Mouse (Mus musculus) neural tube, embryonic 15.5 days (tissue): ENCODE data around the gene Irak4. TPM values are rescaled to one million over a fixed set of nuclear protein-coding genes. Genes with fewer than 3 reads are reported as not detected.

ENCODE experiments used
- ATAC-seq: fragments of 200-750 bp; cut with Nextera tagmentation; 2 replicates; pipeline ENCODE4 v1.8.0; 2017; ENCODE audit warnings: mild to moderate bottlenecking, moderate TSS enrichment, moderate library complexity; ENCODE audit not compliant: low FRiP score
- H3K27ac ChIP-seq: fragments of 300-500 bp; sonication (generic); replicated peaks from 2 replicates; pipeline ENCODE4 v1.5.1; 2015; ENCODE audit warnings: mild to moderate bottlenecking, inconsistent platforms
- H3K27me3 ChIP-seq: fragments of 300-500 bp; sonication (generic); replicated peaks from 2 replicates; pipeline ENCODE4 v1.6.1; 2015; ENCODE audit warnings: inconsistent platforms
- H3K36me3 ChIP-seq: fragments of 300-500 bp; sonication (generic); 2 replicates; pipeline ENCODE4 v1.6.1; 2015; ENCODE audit warnings: inconsistent platforms
- H3K4me1 ChIP-seq: fragments of 300-500 bp; sonication (generic); 2 replicates; pipeline ENCODE4 v1.6.1; 2015; ENCODE audit warnings: inconsistent platforms
- H3K4me2 ChIP-seq: fragments of 300-500 bp; sonication (generic); 2 replicates; pipeline ENCODE4 v1.6.1; 2015; ENCODE audit warnings: inconsistent platforms, mild to moderate bottlenecking, moderate library complexity
- H3K4me3 ChIP-seq: fragments of 300-500 bp; sonication (generic); replicated peaks from 2 replicates; pipeline ENCODE4 v1.5.1; 2015; ENCODE audit warnings: mild to moderate bottlenecking, inconsistent platforms
- H3K9ac ChIP-seq: fragments of 300-500 bp; sonication (generic); replicated peaks from 2 replicates; pipeline ENCODE4 v1.6.1; 2015; ENCODE audit warnings: mild to moderate bottlenecking, inconsistent platforms
- H3K9me3 ChIP-seq: fragments of 300-500 bp; sonication (generic); replicated peaks from 2 replicates; pipeline ENCODE4 v1.6.1; 2016; ENCODE audit warnings: inconsistent platforms
- WGBS: fragments of 180-500 bp; shearing (Covaris S2); methylation state at CpG from one replicate; pipeline ENCODE4 v1.1.7; 2015; ENCODE audit warnings: mixed read lengths; 5-methylcytosine and 5-hydroxymethylcytosine counted together
- polyA plus RNA-seq: library from polyadenylated mRNA; unstranded; fragments of >200 nt; fragmentation: Nextera tagmentation; extraction: Ambion mirVana; gene quantifications from 2 replicates; pipeline ENCODE4 v1.2.1, GENCODE M21; 2015

Gene Irak4
- 2.0 and 3.5 TPM in 2 replicates for polyA plus RNA-seq

DNA sequence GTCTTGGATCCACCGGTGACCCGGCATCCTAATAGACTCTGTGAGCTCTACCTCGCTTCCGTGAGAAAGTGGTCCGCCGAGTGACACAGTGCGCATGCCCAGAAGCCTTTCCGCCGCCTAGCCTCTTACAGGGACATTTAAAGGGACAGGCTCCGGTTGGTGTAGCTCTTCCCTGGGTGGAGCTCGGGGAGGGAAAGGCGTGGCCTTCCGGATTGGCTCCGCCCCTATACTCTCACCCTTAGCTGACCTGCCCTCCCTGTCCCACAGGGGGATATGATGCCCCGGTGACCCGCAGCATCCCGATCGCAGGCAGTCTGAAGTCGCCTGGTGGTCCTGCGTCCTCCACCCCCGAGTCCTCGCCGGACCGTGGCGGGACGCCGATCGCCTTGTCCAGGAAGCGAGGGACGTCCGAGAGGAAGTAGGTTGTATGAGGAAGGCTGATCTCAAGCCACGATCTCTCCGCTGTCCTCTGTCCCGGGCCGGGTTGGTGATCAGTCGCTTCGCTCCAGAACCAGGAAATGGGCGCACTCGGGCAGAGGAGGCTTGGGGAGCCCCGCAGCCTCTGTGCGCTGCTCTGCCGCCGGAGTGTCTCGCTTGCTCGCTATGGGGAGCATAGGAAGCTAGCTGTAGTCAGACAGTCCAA is at the start of gene Irak4, which contains the start of gene Pus7l:
TSS of gene Irak4 (plus strand) at position 235 of the 643 bp plus-strand sequence.
TSS of gene Pus7l (minus strand) at position 139 of the 643 bp plus-strand sequence.
- peak; percentile 98 for ATAC-seq
- Histone ChIP-seq H3K4me1 (peaks cover 12% of the 10 kb centered on the region; the same call in 1 of the 2 replicates), H3K9me3 (no peaks in the 10 kb centered on the region), H3K4me2 (peak within 1 kb of the TSS; percentile 88), H3K4me3 (peak within 1 kb of the TSS; percentile 92), H3K27me3 (no peaks in the 10 kb centered on the region), H3K36me3 (no peaks in the 10 kb centered on the region), H3K9ac (peak within 1 kb of the TSS; percentile 70), H3K27ac (peak within 1 kb of the TSS; percentile 77)
- whole genome bisulfite sequencing, result under 1% methylated on average over 45 of the region's 45 CpGs

DNA sequence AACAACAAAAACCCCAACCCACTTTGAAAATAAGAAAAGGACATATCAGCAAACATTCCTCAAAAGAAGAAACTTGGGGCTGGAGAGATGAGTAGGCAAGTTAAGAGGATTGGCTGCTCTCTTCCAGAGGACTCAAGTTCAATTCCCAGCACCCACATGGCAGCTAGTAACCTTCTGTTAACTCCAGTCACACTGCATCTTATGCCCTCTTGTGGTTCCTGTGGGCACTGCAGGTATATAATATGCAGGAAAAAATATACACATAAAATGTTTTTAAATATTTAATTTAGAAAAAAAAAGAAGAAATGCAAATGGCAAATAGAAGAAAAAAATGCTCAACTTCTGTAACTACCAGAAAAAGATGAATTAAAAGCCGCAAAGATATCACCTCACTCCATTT is 49.0 kb upstream of the Irak4 start:
- H3K27ac ChIP-seq, result no peak overlapping the region
- H3K9ac ChIP-seq, result no peak overlapping the region
- no peak overlapping the region for H3K4me2 ChIP-seq
- H3K9me3 ChIP-seq, result no peaks in the 10 kb centered on the region
- no peaks in the 10 kb centered on the region for H3K27me3 ChIP-seq
- WGBS, result 100% methylated on average over 1 of the region's 1 CpGs
- H3K4me3 ChIP-seq, result no peak overlapping the region
- H3K36me3 ChIP-seq, result no peaks in the 10 kb centered on the region
- H3K4me1 ChIP-seq, result no peaks in the 10 kb centered on the region
- no peak for ATAC-seq

DNA sequence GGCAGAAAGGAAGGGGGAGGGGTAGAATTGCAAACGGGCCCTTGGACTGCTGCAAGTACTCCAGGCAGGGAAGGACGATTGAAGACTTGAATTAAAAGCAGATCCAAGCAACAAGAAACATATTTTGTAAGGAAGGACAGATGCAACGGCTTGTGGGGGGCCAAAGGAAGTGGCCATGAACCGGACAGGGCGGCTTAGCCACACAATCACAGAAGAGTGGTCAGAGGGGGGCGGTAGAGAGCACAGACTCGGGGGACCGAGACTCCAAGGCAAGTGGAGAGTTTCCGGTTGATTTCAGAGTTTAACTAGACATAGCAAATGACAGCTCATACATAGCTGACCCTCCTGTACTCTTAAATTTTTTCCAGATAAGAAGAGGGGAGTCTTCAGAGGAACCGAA is 47.5 kb upstream of the Irak4 start:
- H3K9me3 ChIP-seq, result no peaks in the 10 kb centered on the region
- no peak overlapping the region for H3K9ac ChIP-seq
- no peak for ATAC-seq
- H3K4me1 ChIP-seq, result no peaks in the 10 kb centered on the region
- 78% methylated on average over 10 of the region's 10 CpGs for WGBS
- no peak overlapping the region for H3K27ac ChIP-seq
- no peaks in the 10 kb centered on the region for H3K27me3 ChIP-seq
- no peaks in the 10 kb centered on the region for H3K36me3 ChIP-seq
- H3K4me3 ChIP-seq, result no peak overlapping the region
- H3K4me2 ChIP-seq, result no peak overlapping the region

DNA sequence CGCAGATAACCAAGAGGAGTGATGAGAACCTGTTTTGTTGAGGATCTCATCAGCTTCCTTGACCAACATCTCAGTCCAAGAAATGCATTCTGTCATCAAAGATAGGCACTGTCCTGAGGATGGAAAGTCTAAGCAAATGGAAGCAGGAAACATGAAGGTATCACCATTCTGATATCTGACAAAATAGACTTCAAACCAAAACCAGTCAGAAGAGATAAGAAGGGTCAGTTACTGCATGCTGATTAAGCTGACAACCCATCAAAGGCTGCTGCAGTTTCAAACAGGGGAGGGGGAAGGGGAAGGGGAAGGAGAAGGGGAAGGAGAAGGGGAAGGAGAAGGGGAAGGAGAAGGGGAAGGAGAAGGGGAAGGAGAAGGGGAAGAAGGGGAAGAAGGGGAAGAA is 44.2 kb upstream of the Irak4 start:
- H3K27ac ChIP-seq, result no peak overlapping the region
- no peaks in the 10 kb centered on the region for H3K9me3 ChIP-seq
- no peak overlapping the region for H3K4me2 ChIP-seq
- WGBS, result 92% methylated on average over 1 of the region's 1 CpGs
- no peak overlapping the region for H3K9ac ChIP-seq
- no peaks in the 10 kb centered on the region for H3K4me1 ChIP-seq
- no peak overlapping the region for H3K4me3 ChIP-seq
- no peaks in the 10 kb centered on the region for H3K27me3 ChIP-seq
- ATAC-seq, result no peak
- H3K36me3 ChIP-seq, result no peaks in the 10 kb centered on the region

DNA sequence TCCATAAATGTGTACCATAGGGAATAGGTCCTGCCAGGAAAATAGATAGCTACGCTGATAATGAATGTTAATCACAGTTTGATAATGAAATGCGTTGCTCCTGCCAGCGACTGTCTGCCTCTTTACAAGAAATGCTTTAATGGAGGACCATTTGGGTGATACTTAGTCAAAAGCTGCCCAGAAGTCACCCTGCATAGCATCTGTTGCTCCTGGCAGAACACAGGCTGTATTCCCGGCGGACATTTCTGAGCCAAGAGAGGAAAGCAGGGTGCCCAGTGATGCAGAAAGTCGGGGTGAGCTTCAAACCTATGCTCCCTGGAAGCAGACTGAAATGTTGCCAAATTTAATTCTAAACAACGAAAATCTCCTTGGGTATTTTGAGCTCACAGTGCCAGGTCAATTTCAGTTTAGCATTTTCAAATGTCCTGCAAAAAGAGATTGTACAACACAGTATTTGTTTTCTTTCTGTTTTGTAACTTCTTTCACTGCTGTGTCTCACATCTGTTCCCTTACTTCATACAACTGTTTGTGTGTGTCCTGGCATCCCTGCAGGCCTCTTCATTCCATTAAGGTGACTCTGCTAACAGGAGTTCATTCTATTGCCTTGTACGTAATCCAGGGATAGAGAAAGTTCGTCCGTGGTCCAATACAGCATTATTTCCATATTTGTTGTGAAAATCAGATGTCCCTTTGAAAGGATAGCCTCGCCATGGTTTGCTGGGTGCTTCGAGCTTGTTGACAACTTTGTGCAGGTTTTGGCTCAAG is 39.8 kb upstream of the Irak4 start:
- WGBS, result 55% methylated on average over 12 of the region's 12 CpGs
- Histone ChIP-seq H3K36me3 (no peaks in the 10 kb centered on the region), H3K27ac (no peak overlapping the region), H3K4me3 (no peak overlapping the region), H3K9me3 (no peaks in the 10 kb centered on the region), H3K9ac (no peak overlapping the region), H3K27me3 (no peaks in the 10 kb centered on the region), H3K4me1 (no peaks in the 10 kb centered on the region), H3K4me2 (no peak overlapping the region)
- no peak for ATAC-seq

DNA sequence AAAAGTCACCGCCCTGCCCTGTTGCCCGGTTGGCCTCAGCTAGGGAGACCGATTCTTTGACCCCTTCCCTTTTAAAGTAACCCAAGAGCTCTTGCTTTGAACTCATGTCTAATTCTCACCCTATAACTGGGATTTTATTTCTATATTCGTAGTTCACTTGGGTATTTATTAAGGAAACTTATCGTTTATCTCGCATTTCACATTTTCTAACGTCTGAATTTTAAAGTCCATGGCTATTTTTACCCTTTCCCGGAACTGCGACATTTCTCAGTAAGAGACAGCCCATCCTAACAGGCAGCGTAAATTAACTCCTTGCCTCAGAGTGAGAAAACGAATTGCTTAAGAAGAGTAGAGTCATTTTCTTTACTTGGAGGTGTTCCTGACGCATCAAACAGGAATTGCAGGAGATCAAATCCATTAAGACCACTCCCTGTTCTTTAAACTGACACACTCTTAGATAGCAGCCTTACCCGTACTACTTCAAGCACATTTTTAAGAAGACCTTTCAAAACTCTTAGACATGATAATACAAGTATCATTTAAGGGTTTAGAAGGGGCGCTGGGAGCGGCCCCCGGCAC is 25.4 kb upstream of the Irak4 start:
- ATAC-seq, result no peak
- H3K27me3 ChIP-seq, result no peaks in the 10 kb centered on the region
- H3K9me3 ChIP-seq, result no peaks in the 10 kb centered on the region
- H3K4me1 ChIP-seq, result no peaks in the 10 kb centered on the region
- no peak overlapping the region for H3K4me3 ChIP-seq
- 76% methylated on average over 16 of the region's 16 CpGs for WGBS
- H3K36me3 ChIP-seq, result no peaks in the 10 kb centered on the region
- H3K9ac ChIP-seq, result no peak overlapping the region
- no peak overlapping the region for H3K27ac ChIP-seq
- no peak overlapping the region for H3K4me2 ChIP-seq

DNA sequence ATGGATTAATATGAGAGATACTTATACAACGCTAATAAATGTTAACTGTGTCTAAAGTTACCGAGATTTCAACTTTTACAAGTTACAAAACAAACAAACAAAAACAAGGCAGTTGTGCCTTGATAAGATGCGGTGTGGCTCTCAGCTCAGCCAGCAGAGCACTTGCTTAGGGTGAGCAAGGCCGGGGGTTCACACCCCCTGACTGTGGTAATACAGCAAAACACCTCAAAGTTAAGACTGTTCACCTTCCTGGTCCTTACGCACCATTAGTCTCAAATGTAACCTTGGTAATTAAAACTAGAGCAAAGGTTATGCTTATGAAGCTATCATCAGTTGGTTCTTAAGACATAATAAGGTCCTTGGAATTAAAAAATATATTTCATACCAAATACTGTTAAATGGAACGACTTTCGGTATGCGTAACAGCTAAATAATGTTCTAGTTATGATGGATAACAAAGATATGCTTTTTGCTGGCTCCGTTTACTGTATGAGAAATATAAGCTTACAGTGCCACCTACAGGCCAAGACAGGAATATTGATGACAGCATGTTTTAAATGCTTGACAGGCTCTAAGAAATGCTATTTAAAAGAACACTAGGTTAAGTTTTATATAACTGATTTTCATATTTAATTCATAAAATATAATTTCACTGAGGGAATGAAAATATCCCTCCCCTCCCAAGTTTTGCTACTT is 23.1 kb upstream of the Irak4 start:
- H3K4me1 ChIP-seq, result no peaks in the 10 kb centered on the region
- no peak overlapping the region for H3K27ac ChIP-seq
- H3K27me3 ChIP-seq, result no peaks in the 10 kb centered on the region
- H3K9me3 ChIP-seq, result no peaks in the 10 kb centered on the region
- ATAC-seq, result no peak
- H3K4me3 ChIP-seq, result no peak overlapping the region
- H3K4me2 ChIP-seq, result no peak overlapping the region
- H3K9ac ChIP-seq, result no peak overlapping the region
- no peaks in the 10 kb centered on the region for H3K36me3 ChIP-seq
- WGBS, result 44% methylated on average over 9 of the region's 9 CpGs

DNA sequence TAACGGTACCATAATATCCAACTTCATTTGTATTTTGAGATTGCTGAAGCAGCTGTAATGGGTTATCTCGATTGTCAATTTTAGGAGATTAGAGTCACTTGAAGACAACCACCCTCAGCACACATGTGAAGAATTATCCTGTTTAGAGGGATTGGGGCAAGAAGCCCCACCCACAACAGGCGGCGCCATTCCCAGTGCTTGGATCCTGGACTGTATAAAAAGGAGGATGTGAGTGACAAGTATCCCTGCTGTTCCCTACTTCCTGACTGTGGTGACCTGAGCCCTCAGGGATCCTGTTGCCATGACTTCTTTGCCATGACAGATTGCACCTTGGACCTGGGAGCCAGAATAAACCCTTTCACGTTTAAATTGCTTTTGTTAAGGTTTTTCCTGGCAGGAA is 22.5 kb upstream of the Irak4 start:
- no peak overlapping the region for H3K27ac ChIP-seq
- no peaks in the 10 kb centered on the region for H3K4me1 ChIP-seq
- H3K9me3 ChIP-seq, result no peaks in the 10 kb centered on the region
- no peaks in the 10 kb centered on the region for H3K36me3 ChIP-seq
- no peak overlapping the region for H3K4me3 ChIP-seq
- ATAC-seq, result no peak
- no peak overlapping the region for H3K4me2 ChIP-seq
- H3K27me3 ChIP-seq, result no peaks in the 10 kb centered on the region
- no peak overlapping the region for H3K9ac ChIP-seq
- WGBS, result 75% methylated on average over 5 of the region's 5 CpGs

DNA sequence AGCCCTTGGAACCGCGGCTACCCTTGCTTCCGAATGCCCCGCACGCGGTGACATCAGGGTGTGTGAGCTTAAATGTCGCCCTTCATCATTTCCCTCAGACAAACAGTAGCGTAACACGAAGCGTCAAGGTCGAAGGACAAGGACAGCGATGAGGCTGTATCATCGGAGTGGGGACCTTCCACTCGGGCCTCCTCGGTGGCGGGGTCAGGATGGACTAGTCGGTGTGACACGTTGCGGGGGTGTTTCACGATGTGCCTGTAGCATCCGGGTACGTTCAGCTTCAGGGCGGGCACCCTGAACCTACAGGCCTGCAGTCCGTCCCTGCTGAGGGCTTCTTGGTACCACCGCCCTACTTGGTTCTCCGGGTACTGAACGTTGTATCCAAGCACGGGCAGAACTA is 20.2 kb upstream of the Irak4 start:
- no peak overlapping the region for H3K4me2 ChIP-seq
- H3K27me3 ChIP-seq, result no peaks in the 10 kb centered on the region
- 91% methylated on average over 28 of the region's 28 CpGs for WGBS
- H3K9me3 ChIP-seq, result no peaks in the 10 kb centered on the region
- no peaks in the 10 kb centered on the region for H3K4me1 ChIP-seq
- no peak for ATAC-seq
- H3K27ac ChIP-seq, result no peak overlapping the region
- no peak overlapping the region for H3K9ac ChIP-seq
- H3K36me3 ChIP-seq, result no peaks in the 10 kb centered on the region
- H3K4me3 ChIP-seq, result no peak overlapping the region

DNA sequence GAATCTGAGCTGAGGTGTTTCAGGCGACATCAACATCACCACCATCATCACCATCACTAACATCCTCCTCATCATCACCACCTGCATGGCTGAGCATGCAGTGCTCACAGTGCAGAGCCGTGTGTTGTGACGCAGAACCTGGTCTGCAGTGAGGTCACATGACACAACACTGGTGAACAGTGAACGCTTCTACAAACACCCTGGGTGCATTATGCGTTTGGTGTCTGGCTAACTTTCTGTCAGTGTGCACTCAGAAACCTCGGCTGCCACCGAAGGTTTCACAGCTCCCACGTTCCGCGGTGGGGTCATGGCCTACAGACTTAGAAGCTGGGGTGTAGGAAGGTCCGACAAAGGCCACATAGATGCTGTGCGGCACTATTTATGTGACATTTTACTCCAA is 18.5 kb upstream of the Irak4 start:
- no peaks in the 10 kb centered on the region for H3K27me3 ChIP-seq
- H3K4me1 ChIP-seq, result no peaks in the 10 kb centered on the region
- no peaks in the 10 kb centered on the region for H3K36me3 ChIP-seq
- no peak overlapping the region for H3K4me2 ChIP-seq
- no peaks in the 10 kb centered on the region for H3K9me3 ChIP-seq
- H3K27ac ChIP-seq, result no peak overlapping the region
- no peak overlapping the region for H3K4me3 ChIP-seq
- no peak for ATAC-seq
- no peak overlapping the region for H3K9ac ChIP-seq
- 90% methylated on average over 12 of the region's 12 CpGs for WGBS

DNA sequence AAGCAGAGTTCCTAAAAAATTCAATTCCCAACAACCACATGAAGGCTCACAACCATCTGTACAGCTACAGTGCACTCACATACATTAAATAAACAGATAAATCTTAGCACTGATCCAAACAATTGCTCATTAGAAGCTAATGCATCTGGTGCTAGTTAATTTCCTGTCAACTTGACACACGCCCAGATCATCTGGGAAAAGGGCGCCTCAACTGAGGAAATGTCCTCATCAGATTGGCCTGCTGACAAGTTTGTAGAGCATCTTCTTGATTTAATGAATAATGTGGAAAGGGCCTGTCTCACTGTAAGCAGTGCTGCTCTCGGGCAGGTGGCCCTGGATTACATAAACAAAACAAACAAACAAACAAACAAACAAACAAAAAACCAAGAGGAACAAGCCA is 12.9 kb upstream of the Irak4 start:
- no peaks in the 10 kb centered on the region for H3K27me3 ChIP-seq
- no peaks in the 10 kb centered on the region for H3K4me1 ChIP-seq
- peaks cover 2% of the 10 kb centered on the region; the same call in 1 of the 2 replicates for H3K36me3 ChIP-seq
- no peak overlapping the region for H3K9ac ChIP-seq
- no peaks in the 10 kb centered on the region for H3K9me3 ChIP-seq
- 83% methylated on average over 3 of the region's 3 CpGs for WGBS
- H3K4me3 ChIP-seq, result no peak overlapping the region
- ATAC-seq, result no peak
- no peak overlapping the region for H3K27ac ChIP-seq
- H3K4me2 ChIP-seq, result no peak overlapping the region
